Mouse (Mus musculus): ENCODE measurements at regions not wholly inside any gene's neighbourhood (a gene's known extent, or its start where the extent isn't known, plus 50 kb on each side); places are given as distances from the start of the nearest gene placed in this dataset.

DNA sequence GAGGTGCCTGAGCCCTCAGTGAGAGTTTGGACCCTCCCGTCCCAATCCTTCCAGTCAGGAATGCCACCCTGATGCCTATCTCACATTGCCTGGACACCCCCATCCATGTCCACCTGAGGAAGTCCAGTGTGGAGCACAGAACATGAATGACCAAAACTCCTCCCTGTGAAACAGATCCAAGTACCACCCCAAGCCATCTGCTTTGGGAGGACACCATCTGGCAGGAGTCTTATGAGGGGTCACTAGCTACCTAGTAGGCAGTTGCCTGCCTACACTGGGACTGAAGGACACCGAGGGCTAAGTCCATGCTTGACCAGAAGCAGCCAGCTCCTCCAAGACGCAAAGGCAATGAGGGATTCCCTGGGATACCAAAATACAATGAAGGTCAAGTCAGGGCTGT is 119.9 kb upstream of the Ppp1r26 start:
- no peak for TF ChIP-seq POLR2A (IDR thresholded peaks at IDR 0.05; ENCODE audit: control insufficient read depth in 1 of 2, insufficient read depth in 1 of 2, low read depth in 1 of 2, low read length in 2 of 2, poor library complexity in 1 of 2)
- no peak for TF ChIP-seq MAFK (IDR thresholded peaks at IDR 0.05; ENCODE audit: borderline replicate concordance, low read depth, low read length)
- TF ChIP-seq MAX (IDR thresholded peaks at IDR 0.05; ENCODE audit: low read length) = no peak
- TF ChIP-seq NRF1 (IDR thresholded peaks at IDR 0.05; ENCODE audit: insufficient read depth, low read depth, low read length, poor library complexity, severe bottlenecking) = no peak
- TF ChIP-seq SIN3A (IDR thresholded peaks at IDR 0.05; ENCODE audit: low read length) = no peak
- TF ChIP-seq ELF1 (IDR thresholded peaks at IDR 0.05; ENCODE audit: low read depth, low read length) = no peak
- no peak for TF ChIP-seq SMC3 (IDR thresholded peaks at IDR 0.05; ENCODE audit: low read depth, low read length)
- no peak for TF ChIP-seq MXI1 (IDR thresholded peaks at IDR 0.05; ENCODE audit: low read depth, low read length)
- TF ChIP-seq GABPA (IDR thresholded peaks at IDR 0.05; ENCODE audit: low read depth, low read length) = no peak
- no peak for TF ChIP-seq ZKSCAN1 (IDR thresholded peaks at IDR 0.05; ENCODE audit: low read depth, low read length)
- no peak for TF ChIP-seq CHD1 (IDR thresholded peaks at IDR 0.05; ENCODE audit: low read depth, low read length)
- no peak for TF ChIP-seq CHD2 (IDR thresholded peaks at IDR 0.05; ENCODE audit: low read length)
- TF ChIP-seq KAT2A (conservative IDR thresholded peaks at IDR 0.05; ENCODE audit: low read depth, low read length) = no peak
- TF ChIP-seq ZC3H11A (IDR thresholded peaks at IDR 0.05; ENCODE audit: low read depth, low read length) = no peak

GRCm38 (mm10) chr2:28329130-28329529 is 117.5 kb upstream of the Ppp1r26 start:
- Histone ChIP-seq H3K4me1 (ENCODE audit: control insufficient read depth in 1 of 2, insufficient read depth in 2 of 2, low read length in 2 of 2) (no peaks in the 10 kb centered on the region), H3K4me3 (ENCODE audit: control insufficient read depth in 1 of 2, insufficient read depth in 1 of 2, low read depth in 2 of 2, low read length in 2 of 2) (no peak overlapping the region), H3K9ac (ENCODE audit: control insufficient read depth, low read depth, low read length, poor library complexity, severe bottlenecking) (no peak overlapping the region), H3K27me3 (ENCODE audit: control insufficient read depth in 1 of 2, insufficient read depth in 2 of 2, low read length in 2 of 2) (peaks cover 0 to 2% of the 10 kb centered on the region in 2 experiments; a peak in 1 of 4 replicates), H3K27ac (ENCODE audit: control insufficient read depth, low read depth, low read length) (no peak overlapping the region), H3K79me2 (ENCODE audit: control insufficient read depth, insufficient read depth, low read length, poor library complexity) (no peaks in the 10 kb centered on the region), H3K9me3 (replicated peaks; ENCODE audit: insufficient read depth, low read length) (no peaks in the 10 kb centered on the region), H3K36me3 (ENCODE audit: control insufficient read depth in 1 of 2, insufficient read depth in 2 of 2, low read length in 2 of 2) (no peaks in the 10 kb centered on the region)
- TF ChIP-seq MAFK (IDR thresholded peaks at IDR 0.05; ENCODE audit: borderline replicate concordance, low read depth, low read length) (no peak), BHLHE40 (IDR thresholded peaks at IDR 0.05; ENCODE audit: borderline replicate concordance, low read depth, low read length) (no peak), MEF2A (IDR thresholded peaks at IDR 0.05; ENCODE audit: extremely low read depth, insufficient replicate concordance, low read depth, low read length, poor library complexity, severe bottlenecking) (no peak), RAD21 (IDR thresholded peaks at IDR 0.05; ENCODE audit: low read depth, low read length) (no peak), TAL1 (IDR thresholded peaks at IDR 0.05; ENCODE audit: low read length) (no peak), USF1 (IDR thresholded peaks at IDR 0.05; ENCODE audit: low read depth, low read length) (no peak), ELF1 (IDR thresholded peaks at IDR 0.05; ENCODE audit: low read depth, low read length) (no peak), CTCF (IDR thresholded peaks at IDR 0.05 in 2 of 3, conservative IDR thresholded peaks at IDR 0.05 in 1 of 3; ENCODE audit: control insufficient read depth in 1 of 3, insufficient read depth in 1 of 3, low read depth in 2 of 3, low read length in 3 of 3, poor library complexity in 1 of 3, severe bottlenecking in 1 of 3) (no peak), MYC (IDR thresholded peaks at IDR 0.05; ENCODE audit: low read depth, low read length) (no peak), UBTF (IDR thresholded peaks at IDR 0.05; ENCODE audit: borderline replicate concordance, insufficient read depth, low read depth, low read length) (no peak), MAX (IDR thresholded peaks at IDR 0.05; ENCODE audit: low read length) (no peak), ZC3H11A (IDR thresholded peaks at IDR 0.05; ENCODE audit: low read depth, low read length) (no peak), POLR2AphosphoS5 (IDR thresholded peaks at IDR 0.05; ENCODE audit: borderline replicate concordance, low read depth, low read length) (no peak), GABPA (IDR thresholded peaks at IDR 0.05; ENCODE audit: low read depth, low read length) (no peak), EP300 (IDR thresholded peaks at IDR 0.05; ENCODE audit: low read depth in 1 of 2, low read length in 2 of 2) (no peak), SMC3 (IDR thresholded peaks at IDR 0.05; ENCODE audit: low read depth, low read length) (no peak), NELFE (IDR thresholded peaks at IDR 0.05; ENCODE audit: low read depth, low read length) (no peak), NRF1 (IDR thresholded peaks at IDR 0.05; ENCODE audit: insufficient read depth, low read depth, low read length, poor library complexity, severe bottlenecking) (no peak), KAT2A (conservative IDR thresholded peaks at IDR 0.05; ENCODE audit: low read depth, low read length) (no peak)
- no peak for DNase-seq (ENCODE audit: low read depth, low spot score)

More for the DNA sequence above, 119.9 kb upstream of the Ppp1r26 start:
- DNase-seq (ENCODE audit: low read depth, low spot score) = no peak
- no peak overlapping the region for H3K27ac ChIP-seq (ENCODE audit: control insufficient read depth, low read depth, low read length)
- no peaks in the 10 kb centered on the region for H3K36me3 ChIP-seq (ENCODE audit: control insufficient read depth in 1 of 2, insufficient read depth in 2 of 2, low read length in 2 of 2)
- no peak overlapping the region for H3K9ac ChIP-seq (ENCODE audit: control insufficient read depth, low read depth, low read length, poor library complexity, severe bottlenecking)
- H3K9me3 ChIP-seq (replicated peaks; ENCODE audit: insufficient read depth, low read length) = no peaks in the 10 kb centered on the region
- no peak overlapping the region for H3K4me3 ChIP-seq (ENCODE audit: control insufficient read depth in 1 of 2, insufficient read depth in 1 of 2, low read depth in 2 of 2, low read length in 2 of 2)
- no peaks in the 10 kb centered on the region for H3K4me1 ChIP-seq (ENCODE audit: control insufficient read depth in 1 of 2, insufficient read depth in 2 of 2, low read length in 2 of 2)
- no peaks in the 10 kb centered on the region for H3K79me2 ChIP-seq (ENCODE audit: control insufficient read depth, insufficient read depth, low read length, poor library complexity)
- 0 out of 4 replicates have a peak, but pooled peaks cover 0 to 2% of the 10 kb centered on the region in 2 experiments for H3K27me3 ChIP-seq (ENCODE audit: control insufficient read depth in 1 of 2, insufficient read depth in 2 of 2, low read length in 2 of 2)
